Mouse (Mus musculus) lung, adult 18-20 months (tissue): ENCODE results near the gene F2rl1.
"Not testable (repeated sequence)": the region's sequence is repeated elsewhere in the genome, so short reads cannot be mapped to it uniquely, and the experiment has no call there.

Source experiments
- DNase-seq, 2 experiments: peaks; one replicate each; pipeline ENCODE4 v3.0.0; 2022; ENCODE audit warnings: mixed read lengths in 2 of 2

F2rl1 gene

DNA sequence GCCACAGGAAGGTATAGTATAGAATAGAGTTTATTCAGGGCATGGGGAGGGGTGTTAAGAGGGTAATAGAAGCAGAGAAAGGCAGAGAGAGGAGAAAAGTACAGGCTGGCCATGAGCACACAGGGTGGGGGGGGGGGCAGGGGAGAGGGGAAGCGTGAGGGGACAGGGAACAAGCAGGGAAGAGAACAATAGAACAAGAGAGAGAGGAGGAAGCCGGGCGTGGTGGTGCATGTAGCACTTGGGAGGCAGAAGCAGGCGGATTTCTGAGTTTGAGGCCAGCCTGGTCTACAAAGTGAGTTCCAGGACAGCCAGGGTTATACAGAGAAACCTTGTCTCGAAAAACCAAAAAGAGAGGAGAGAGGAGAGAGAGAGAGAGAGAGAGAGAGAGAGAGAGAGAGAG lies 8.1 kb upstream of the F2rl1 start:
- DNase-seq, result not testable (repeated sequence)

DNA sequence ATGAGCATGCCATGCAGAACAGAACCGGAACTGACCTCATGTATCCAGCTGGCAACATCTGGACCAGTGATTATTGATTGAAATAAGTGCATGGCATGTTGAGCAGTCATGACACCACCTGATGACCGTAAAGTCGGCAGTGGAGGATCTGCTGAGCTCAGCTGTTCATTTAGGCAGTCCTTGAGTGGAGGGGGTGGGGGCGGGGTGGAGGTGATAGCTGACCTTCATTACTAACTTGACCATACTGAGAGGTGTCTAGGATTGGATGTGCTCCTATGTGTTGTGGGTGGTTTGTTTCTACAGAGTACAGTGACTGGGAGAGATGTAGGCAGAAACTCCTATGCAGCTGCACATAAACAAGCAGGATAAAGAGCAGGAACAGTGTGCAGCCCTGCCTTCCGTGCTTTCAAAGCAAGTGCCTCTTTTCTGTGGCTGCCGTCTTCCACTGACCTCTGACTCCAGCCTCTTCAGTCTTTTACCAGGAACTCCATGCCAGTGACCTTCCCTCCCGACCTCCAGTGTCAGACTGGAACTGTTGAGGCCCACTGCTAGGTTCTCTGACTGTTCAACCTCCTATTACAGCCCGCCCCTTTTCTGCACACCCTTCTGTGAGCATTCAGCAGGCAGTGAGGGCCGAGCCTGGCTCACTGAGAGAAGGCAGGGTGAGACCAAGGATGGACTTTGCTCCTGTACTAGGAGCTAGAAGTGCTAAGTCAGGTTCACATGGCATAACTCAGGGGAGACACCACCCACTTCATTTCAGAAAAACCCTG lies 6.4 kb upstream of the F2rl1 start:
- DNase-seq, result no peak

DNA sequence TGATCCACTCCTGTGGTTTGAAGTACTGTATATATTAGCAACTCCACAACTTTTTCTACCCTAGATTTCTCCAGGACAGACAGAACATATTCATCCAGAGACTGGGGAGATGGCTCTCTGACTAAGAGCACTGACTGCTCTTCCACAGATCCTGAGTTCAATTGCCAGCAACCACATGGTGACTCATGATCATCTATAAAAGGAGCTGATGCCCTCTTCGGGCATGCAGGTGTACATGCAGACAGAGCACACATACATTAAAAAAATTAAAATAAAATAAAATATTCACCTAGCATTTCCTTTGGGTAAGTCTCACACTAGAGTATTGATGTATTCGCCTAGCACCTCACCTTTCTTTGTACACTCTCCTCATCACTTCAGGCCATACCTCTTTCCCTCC lies 4.2 kb upstream of the F2rl1 start:
- DNase-seq, result no peak

DNA sequence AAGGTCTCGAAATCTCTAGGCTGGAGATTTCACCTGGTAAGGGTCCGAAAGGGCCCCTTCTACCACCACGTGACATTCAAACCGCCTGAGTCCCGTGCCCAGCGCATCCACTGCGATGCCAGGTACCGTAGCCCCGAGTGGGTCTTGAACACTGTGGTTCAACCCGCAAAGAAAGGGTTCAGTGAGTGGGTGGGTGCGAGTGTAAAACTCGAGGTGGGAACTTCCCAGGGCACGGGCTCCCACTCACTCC lies 678 bp downstream of the F2rl1 start:
- DNase-seq, result no peak

DNA sequence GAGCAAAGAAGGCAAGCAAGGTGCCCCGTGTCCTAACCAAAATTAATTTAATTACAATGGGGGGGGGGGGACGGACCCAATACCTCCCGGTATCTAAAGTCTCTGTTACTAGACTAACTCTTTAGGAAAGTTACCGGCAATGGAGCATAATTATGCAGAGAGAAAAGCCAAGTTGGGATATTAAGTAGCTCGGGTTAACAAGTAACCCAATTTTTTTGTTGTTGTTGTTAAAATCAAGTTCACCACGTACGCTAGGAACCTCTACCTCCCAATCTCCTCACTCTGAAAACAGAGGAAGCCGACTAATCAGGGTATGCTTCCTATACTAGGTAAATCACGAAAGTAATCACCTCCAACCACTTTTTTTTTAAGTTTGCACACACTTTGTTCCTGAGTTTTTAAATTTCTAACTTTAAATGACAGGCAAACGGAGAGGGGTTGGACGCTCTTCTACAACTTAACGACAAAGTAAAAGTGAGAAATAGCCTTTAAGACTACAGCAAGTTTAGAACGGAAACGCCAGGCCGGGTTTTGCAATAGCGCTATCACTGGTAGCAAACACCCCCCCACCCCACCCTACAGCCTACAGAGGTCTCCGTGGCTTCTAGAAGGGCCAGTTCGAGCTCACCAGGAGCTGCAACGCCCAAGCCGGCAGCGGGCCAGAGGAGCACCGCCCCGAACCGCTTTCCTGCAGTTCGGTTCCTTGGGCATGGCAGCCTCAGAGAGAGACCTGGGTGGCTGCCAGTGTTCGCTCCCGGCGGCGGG lies 1.2 kb downstream of the F2rl1 start:
- peak; percentile 77 to 79 for DNase-seq

DNA sequence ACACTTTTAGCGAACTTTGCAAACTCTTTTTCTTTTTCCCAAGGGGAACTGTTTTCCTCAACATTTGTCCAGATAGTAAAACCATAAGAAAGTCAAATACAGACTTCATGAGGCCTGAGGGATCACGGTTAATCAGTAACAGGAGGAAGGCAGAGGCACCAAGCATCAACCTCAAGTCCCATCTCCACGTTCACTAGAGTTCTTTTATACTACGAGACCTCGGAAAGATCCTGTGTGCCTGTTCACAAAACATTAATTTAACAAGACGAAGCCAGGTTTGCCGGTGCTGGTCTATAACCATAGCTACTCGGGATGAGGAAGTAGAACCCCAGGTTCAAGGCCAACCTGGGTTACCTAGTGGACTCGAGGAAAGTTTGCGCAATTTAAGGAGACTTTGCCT lies 2.9 kb downstream of the F2rl1 start:
- DNase-seq, result no peak

DNA sequence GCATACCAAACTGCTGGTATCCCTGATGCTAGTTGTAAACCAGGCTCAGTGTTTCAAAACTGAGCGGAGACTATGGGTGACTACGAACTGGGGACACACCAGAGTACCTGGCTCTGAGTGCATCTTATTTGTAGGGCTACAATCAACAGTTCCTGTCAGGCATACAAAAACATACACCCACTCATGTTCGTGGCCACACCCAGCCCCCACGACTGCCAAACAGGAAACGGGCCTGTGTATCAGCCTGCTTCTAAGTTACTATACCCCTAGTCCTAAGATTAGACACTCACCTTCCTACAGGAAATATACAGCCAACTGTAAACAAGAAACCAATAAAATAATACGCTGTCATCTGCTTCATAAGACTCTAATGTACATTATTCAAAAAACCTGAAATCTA lies 4.0 kb downstream of the F2rl1 start:
- DNase-seq, result no peak

DNA sequence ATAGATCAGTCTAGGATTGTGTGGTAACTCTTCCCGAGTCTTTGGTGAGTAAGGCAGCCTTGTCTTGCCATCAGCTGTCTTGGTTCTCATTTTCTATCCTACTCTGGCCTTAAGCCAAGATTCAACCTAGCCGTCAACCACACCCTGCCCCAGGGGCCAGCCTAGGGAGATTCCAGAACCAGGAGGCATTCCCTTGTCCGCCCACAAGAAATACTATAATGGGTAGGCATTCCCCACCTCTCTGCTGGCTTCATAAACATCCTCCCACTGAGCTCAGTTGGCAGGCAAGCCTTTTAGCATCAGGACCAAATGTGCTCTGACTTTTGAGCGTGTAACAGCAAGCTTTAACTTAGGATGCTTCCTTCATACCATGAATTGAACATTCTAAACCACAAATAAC lies 10.3 kb downstream of the F2rl1 start:
- no peak for DNase-seq

DNA sequence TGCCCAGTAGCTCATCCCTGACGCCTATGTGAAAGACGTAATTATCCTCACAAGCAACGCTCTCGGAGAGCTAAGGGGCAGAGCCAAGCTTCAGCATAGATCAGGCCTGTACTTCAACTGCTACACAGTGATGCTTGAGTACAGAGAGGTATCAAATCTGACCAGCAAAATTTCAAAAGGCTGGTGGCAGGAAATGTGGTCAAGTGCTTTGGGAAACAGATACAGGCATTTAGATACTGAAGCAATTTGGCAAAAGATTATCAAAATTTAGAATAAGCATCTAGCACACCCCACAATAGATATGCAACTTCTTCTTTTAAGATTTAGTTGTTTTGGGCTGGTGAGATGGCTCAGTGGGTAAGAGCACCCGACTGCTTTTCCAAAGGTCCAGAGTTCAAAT lies 15.0 kb downstream of the F2rl1 start:
- DNase-seq, result no peak

DNA sequence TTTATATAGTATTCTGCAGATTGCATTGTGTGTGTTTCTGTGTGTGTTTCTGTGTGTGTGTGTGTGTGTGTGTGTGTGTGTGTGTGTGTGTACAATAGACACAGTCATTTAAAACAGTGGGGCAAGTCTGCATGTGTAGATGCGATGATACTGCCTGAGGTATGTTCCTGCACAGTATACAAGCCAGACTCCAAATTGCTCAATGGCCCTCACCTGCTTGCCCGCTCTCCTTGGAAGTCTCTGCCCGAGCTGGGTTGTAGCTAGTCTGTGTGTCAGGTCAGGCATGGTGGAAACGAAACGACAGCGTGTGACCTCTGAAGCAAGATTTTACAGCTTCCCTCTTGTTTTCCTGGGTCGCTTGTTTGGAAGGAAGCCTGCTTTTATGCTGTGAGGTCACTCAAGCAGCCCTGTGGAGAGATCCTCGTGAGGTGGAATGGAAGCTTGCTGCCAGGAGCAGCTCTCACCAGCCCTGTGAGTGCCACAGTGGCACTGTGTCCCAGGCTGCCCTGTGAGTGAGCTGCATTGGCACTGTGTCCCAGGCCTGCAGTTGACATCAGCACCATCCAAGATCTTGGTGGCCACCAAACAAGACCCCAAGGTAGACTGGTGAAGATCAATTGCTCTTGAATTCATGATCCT lies 21.6 kb downstream of the F2rl1 start:
- DNase-seq, result peak; percentile 26 to 31

DNA sequence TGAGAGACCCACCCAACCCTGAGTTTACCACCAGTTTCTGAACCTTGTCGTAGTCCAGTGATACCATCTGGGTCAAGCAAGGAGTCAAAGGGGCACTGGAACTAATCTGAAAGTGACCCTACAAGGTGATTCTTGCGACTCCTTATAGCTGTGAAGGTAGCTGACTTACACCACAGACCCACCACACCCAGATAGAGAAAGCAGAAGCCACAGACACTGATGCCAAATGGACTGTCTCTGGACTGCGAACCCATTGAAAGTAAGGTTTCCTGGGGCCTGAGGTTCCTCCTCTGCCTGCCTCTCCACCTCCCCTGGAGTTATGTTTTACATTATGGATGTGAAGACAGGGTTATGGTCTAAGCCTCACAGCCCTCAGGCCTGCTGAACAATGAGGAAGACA lies 28.4 kb downstream of the F2rl1 start:
- DNase-seq, result no peak

DNA sequence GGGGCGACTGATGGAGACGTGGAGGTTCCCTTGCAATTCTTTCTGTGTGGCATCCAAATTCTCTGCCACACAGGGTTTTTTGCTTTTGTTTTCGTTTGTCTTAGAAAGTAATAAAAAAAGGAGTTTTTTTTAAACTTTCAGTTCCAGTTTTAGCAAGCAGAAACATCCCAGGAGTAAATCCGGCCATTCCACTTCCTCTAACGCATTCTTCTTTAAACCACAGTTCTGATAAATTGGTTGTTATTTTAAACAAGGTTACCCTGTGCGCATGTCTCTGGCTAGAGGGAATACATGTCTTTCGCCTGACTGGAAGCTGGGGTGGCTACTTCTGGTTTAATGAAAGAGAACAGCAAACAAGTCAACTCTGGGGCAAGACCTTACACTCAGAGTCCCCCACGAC lies 30.2 kb downstream of the F2rl1 start:
- DNase-seq, result no peak

DNA sequence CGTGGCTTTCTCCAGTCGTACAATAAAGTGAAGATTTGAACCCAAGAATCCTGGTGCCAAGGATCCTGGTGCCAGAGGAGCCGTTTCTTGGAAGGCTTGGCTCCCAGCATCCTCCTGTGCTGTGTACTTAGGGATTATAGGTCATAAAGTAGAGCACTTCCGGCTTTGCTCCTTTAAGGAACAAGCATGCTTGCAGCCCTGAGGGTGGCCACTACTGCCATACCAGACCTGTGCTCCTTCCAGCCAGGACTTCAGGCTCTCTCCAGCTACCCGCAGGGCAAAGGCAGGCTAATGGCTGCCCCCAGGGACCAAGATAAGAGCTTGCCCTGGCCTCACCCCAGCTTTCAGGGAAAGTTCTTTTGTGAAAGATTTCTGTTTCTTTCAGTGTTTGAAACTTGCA lies 31.7 kb downstream of the F2rl1 start:
- peak in 1 of 2 experiments; percentile 11 for DNase-seq

DNA sequence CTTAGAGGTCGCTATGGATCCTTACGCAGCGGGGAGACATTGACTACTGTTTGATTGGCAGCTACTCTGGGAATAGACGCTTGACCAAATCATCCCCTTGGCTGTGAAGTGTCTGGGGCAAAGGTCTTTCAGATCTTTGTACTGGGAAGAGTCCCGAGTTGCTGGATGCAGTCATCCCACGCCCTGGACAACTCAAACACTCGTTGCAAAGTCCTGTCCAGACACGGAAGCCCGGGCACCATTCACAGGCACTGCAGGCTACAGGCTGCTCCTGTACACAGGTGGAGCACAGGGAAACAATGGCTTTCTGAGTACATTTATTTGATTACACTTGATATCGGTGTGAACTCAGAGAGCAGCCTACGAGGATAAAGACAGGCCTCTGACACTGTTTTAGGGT lies 33.7 kb downstream of the F2rl1 start:
- no peak for DNase-seq

DNA sequence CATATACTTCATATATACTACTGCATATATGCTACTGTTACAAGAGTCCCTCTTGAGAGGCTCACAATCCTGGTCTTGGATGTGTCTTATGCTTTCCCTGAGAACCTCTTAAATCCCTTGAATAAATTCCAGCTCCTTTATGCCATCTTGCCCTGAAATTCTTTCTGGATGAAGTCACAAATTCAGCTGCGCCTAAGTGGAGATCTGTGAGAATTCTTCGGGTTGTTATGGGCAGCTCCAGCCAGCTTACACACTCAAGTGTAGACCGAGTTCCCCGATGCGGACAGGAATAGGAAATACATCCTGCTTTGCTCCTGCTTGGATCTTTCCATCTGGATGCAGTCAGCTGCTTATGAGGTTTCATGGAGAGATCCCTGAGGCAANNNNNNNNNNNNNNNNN lies 40.4 kb downstream of the F2rl1 start:
- DNase-seq, result peak; percentile 35 to 49

DNA sequence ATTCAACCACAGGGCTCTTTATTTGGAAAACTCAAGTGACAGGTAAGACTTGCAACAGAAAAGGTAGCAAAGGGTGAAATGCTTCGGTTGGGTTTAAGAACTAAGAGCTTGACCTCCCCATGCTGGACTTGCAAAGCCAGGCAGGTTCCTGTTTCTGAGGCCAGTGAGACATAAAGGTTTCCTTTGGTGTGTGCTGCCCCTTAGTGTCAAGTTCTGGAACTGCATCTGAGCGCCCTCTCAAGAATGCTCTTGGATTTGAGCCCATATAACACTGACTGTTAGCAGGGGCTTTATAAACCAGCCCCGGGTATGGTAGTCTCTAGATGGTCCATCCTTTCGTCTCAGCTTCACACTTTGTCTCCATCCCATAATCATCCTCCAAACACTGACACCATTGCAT lies 43.6 kb downstream of the F2rl1 start:
- peak; percentile 56 to 67 for DNase-seq

DNA sequence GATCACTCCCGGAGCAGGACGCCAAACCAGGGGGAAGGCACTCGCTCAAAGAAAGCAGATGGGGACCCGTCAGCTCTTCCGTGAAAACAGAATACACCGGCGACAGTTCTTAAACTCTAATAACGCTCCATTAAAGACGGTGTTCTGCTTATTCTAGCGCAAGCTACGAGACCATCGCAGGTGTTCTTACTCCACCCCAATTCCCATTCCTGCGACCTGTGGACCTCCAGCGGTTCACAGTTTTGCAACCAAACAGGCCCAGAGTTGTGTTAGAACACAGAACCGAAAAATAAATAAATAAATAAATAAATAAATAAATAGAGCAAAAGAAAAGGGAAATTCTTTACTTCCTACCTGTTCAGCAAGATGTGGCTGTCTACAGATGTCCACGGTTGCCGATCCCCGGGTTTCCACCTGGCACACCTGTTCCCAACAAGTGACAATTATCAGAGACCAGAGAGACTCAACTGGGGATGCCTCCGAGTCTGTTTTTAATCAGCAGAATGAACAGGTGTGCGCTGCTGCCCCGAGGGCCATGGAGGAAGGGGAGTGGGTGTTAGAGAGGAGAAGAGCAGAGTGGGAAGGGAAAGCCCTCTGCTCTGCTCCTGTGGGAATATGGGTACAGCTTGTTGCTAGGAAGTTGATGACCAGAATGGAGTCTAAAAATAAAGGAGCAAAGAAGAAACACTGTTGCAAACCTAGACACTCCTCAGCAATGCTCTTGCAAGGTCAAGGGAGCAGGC lies 46.2 kb downstream of the F2rl1 start, which contains the start of gene S100z:
TSS of gene S100z (minus strand) at position 51 of the 743 bp plus-strand sequence.
- no peak for DNase-seq

DNA sequence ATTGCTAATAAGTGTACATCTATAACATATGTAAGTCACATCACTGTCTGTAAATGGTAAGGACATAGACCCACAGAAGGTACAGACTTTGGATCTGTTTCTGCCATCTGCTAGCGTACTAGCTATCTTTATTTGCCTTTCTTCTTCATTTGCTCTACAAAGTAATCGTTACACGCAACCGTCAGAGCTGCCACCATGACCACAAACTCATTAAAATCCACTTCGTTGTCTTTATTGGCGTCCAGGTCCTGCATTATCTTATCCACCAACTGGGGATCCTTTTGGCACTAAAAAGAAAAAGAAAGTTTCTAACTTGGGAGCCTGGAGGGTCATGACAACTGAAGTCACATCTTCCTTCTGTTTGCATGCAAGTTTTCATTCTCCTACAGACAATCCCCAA lies 47.9 kb downstream of the F2rl1 start:
- no peak for DNase-seq

DNA sequence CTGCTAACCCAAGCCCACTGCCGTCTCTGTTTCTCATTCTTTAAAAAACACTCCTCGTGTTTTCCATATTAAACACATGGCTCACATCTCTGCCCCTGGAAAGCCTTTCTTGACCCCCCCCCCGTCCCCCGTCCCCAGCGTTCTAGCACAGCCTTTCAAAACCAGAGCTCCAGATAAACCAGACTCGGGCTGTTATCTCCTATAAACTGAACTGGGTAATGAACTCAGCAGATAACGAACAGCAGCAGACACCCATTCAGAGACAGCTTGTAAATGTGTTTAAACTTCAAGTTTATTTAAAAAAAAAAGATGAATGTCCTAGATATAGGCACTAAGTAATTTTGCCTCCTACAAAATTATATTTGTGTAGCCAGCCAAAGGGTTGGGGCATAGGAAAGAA lies 49.9 kb downstream of the F2rl1 start:
- no peak for DNase-seq

DNA sequence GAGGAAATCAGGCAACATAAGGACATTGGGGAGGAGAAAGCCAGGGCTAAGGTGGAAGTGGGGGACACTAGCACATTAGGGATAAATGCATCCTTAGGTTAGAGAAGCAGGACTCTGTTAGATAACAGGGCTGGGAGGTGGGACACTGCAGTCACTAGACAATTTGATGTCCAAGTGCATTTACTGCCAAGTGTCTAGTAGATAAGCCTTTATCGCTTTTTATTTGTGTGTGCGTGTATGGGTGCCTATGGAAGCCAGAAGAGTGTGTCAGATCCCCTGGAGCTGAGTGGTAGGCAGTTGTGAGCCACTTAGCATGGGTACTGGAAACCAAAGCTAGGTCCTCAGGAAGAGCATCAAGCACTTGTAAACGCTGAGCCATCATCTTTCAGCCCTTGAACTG lies 50.7 kb downstream of the F2rl1 start:
- no peak for DNase-seq

DNA sequence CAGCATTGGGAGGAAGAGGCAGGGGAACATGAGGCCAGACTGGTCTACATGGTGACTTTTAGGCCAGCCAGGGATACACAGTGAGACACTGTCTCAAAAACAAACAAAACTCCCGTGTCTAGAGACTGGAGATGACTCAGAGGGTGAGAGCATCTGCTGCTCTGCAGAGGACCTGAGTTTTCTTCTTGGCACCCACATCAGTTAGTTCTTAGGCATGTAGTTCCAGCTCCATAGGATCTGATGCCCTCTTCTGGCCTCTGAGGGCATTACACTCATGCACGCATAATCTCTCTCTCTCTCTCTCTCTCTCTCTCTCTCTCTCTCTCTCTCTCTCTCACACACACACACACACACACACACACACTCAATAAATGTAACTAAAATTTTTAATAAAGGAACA lies 54.1 kb downstream of the F2rl1 start:
- DNase-seq, result no peak
